Mouse (Mus musculus) hindbrain, embryonic 10.5 days (tissue): ENCODE results near the gene Hnrnph3. TPM values are rescaled to one million over a fixed set of nuclear protein-coding genes. Genes with fewer than 3 reads are reported as not detected.

ENCODE experiments used
- DNase-seq: peaks from one replicate; pipeline ENCODE4 v3.0.0-alpha.2; 2017; ENCODE audit warnings: low spot score
- H3K27ac ChIP-seq: fragments of 300-500 bp; sonication (generic); 2 replicates; pipeline ENCODE4 v1.5.1; 2016; ENCODE audit warnings: mild to moderate bottlenecking, moderate library complexity
- H3K27me3 ChIP-seq: fragments of 300-500 bp; sonication (generic); 2 replicates; pipeline ENCODE4 v1.6.1; 2016; ENCODE audit warnings: mild to moderate bottlenecking; ENCODE audit not compliant: poor library complexity, insufficient read depth, severe bottlenecking
- H3K36me3 ChIP-seq: fragments of 300-500 bp; sonication (generic); 2 replicates; pipeline ENCODE4 v1.6.1; 2016; ENCODE audit warnings: mild to moderate bottlenecking, moderate library complexity
- H3K4me1 ChIP-seq: fragments of 300-500 bp; sonication (generic); replicated peaks from 2 replicates; pipeline ENCODE4 v1.6.1; 2016; ENCODE audit warnings: mild to moderate bottlenecking
- H3K4me3 ChIP-seq: fragments of 300-500 bp; sonication (generic); 2 replicates; pipeline ENCODE4 v1.5.1; 2016; ENCODE audit warnings: mild to moderate bottlenecking, moderate library complexity
- H3K9me3 ChIP-seq: fragments of 300-500 bp; sonication (generic); 2 replicates; pipeline ENCODE4 v1.6.1; 2016; ENCODE audit warnings: mild to moderate bottlenecking, moderate library complexity
- WGBS: fragments of 180-500 bp; shearing (Covaris S2); methylation state at CpG from one replicate; pipeline ENCODE4 v1.1.7; 2016; 5-methylcytosine and 5-hydroxymethylcytosine counted together
- polyA plus RNA-seq: library from polyadenylated mRNA; unstranded; fragments of >200 nt; fragmentation: Nextera tagmentation; extraction: Ambion mirVana; gene quantifications from 2 replicates; pipeline ENCODE4 v1.2.1, GENCODE M21; 2016

Gene Hnrnph3
- polyA plus RNA-seq, 1 experiment from 2014 or later = 193 TPM

DNA sequence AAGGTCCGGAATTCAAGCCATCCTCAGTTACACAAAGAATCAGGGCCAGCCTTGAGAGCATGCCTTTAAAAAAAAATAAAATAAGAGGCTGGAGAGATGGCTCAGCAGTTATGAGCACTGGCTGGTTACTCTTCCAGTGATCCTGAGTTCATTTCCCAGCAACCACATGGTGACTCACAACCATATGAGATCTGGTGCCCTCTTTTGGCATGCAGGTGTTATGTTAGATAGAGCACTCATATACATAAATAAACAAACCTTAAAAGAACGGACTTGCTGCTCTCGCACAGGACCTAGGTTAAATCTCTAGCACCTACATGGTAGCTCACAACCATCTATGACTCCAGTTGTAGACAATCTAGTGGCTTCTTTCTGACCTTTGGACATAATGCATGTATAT lies 15.8 kb downstream of the Hnrnph3 start:
- DNase-seq = no peak
- no peaks in the 10 kb centered on the region for H3K4me1 ChIP-seq
- peaks cover 100% of the 10 kb centered on the region for H3K36me3 ChIP-seq
- no peaks in the 10 kb centered on the region for H3K9me3 ChIP-seq
- 83% methylated on average over 3 of the region's 3 CpGs for WGBS
- no peak overlapping the region for H3K4me3 ChIP-seq
- H3K27me3 ChIP-seq = no peaks in the 10 kb centered on the region
- no peak overlapping the region for H3K27ac ChIP-seq

DNA sequence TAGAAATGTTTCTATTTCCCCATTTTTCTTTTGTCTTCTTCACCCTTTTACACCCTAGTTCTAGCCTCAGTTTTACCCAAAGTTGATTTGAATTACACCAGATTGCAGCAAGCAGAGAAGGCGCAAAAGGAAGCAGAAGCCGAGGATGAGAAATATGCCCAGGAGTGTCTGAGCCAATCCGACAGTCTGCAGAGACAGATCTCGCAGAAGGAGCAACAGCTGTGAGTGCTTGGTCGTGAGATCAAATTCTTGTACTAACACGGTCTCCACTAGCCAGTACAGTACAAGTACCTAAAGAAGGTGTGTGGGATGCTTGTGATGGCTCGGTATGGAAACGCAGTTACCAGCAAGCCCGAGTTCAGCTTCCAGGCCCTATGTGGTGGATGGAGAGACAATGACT lies 19.5 kb downstream of the Hnrnph3 start:
- peaks cover 100% of the 10 kb centered on the region for H3K36me3 ChIP-seq

DNA sequence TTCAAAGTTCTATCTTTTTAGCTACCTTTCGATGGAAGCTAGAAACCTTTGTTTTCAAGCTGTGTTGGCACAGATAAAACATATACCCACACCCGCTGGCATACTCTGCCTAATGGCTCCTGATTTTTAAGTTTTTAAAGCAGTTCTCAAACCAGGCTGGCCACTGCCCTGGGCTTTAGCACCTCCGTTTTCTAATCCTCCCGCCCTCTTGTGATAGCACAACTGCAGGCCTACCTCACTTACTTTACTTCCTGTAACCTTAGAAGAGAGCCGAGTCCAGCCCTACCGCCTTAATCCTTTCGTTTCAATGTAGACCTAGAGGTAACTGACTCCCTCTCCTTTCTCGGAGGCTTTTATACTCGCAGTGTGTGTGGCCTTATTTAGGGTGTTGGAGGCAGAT lies 20.8 kb downstream of the Hnrnph3 start:
- H3K9me3 ChIP-seq = no peaks in the 10 kb centered on the region
- peaks cover 100% of the 10 kb centered on the region for H3K36me3 ChIP-seq
- H3K27ac ChIP-seq = no peak overlapping the region
- DNase-seq = no peak
- H3K4me3 ChIP-seq = no peak overlapping the region
- 82% methylated on average over 9 of the region's 9 CpGs for WGBS
- H3K27me3 ChIP-seq = no peaks in the 10 kb centered on the region
- H3K4me1 ChIP-seq = no peaks in the 10 kb centered on the region

More for the DNA sequence above, 19.5 kb downstream of the Hnrnph3 start:
- Histone ChIP-seq H3K4me3 (no peak overlapping the region), H3K27ac (no peak overlapping the region), H3K27me3 (no peaks in the 10 kb centered on the region), H3K9me3 (no peaks in the 10 kb centered on the region), H3K4me1 (no peaks in the 10 kb centered on the region)
- no peak for DNase-seq
- 92% methylated on average over 9 of the region's 9 CpGs for WGBS

- Histone ChIP-seq H3K27me3 (no peaks in the 10 kb centered on the region), H3K4me1 (no peaks in the 10 kb centered on the region), H3K9me3 (no peaks in the 10 kb centered on the region), H3K27ac (no peak overlapping the region), H3K4me3 (no peak overlapping the region), H3K36me3 (peaks cover 98% of the 10 kb centered on the region)
- DNase-seq = no peak
- 62% methylated on average over 9 of the region's 9 CpGs for WGBS
Observed at GRCm38 (mm10) chr10:63000584-63000983, 23.4 kb downstream of the Hnrnph3 start.

DNA sequence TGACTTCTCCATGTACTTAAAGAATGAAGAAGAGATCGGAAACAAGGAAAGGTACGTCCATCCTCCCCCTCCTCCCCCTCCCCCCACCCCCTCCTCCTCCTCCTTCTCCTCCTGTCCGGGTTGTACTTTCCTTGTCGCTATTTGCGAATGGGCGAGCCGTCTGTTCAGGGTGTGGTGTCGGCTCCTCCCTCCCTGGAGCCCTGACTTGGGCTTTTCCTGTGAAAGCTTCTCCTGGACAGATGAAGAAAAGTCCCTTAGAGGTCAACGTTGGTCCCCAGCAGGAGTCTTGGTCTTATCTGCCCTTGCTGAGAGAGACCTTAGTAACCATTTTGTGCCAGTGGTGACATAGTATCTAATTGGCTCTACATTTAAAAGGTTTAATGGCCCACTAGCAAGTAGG lies 30.0 kb downstream of the Hnrnph3 start:
- no peak for DNase-seq
- Histone ChIP-seq H3K4me3 (no peak overlapping the region), H3K27ac (no peak overlapping the region), H3K4me1 (no peaks in the 10 kb centered on the region; the same call in 1 of the 2 replicates), H3K9me3 (no peaks in the 10 kb centered on the region), H3K27me3 (no peaks in the 10 kb centered on the region), H3K36me3 (peaks cover 98% of the 10 kb centered on the region)
- 85% methylated on average over 9 of the region's 9 CpGs for WGBS

- H3K27ac ChIP-seq = no peak overlapping the region
- no peaks in the 10 kb centered on the region for H3K9me3 ChIP-seq
- peaks cover 98% of the 10 kb centered on the region for H3K36me3 ChIP-seq
- 92% methylated on average over 15 of the region's 15 CpGs for WGBS
- no peaks in the 10 kb centered on the region for H3K27me3 ChIP-seq
- H3K4me3 ChIP-seq = no peak overlapping the region
- H3K4me1 ChIP-seq = no peaks in the 10 kb centered on the region; the same call in 1 of the 2 replicates
- no peak for DNase-seq
Observed at GRCm38 (mm10) chr10:62990636-62991035, 33.4 kb downstream of the Hnrnph3 start.

DNA sequence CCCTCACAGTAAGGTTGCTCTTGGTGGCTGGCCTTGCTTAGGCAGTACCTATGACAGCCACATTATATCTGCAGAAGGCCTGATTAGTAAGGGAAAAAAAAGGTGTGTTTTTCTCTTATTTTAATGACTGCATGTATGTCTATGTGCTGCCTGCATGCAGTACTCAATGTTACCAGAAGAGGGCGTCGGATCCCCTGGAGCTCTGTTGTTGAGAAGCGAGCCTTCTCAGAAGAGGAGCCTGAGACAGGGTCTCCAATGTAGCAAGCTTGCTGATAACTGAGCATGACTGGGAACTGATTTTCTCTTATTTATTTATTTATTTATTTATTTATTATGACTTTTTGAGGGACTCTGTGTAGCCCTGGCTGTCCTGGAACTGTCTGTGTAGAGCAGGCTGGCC lies 36.7 kb downstream of the Hnrnph3 start:
- peaks cover 98% of the 10 kb centered on the region for H3K36me3 ChIP-seq
- DNase-seq = peak; percentile 57
- H3K4me3 ChIP-seq = no peak overlapping the region
- no peak overlapping the region for H3K27ac ChIP-seq
- no peaks in the 10 kb centered on the region; the same call in 1 of the 2 replicates for H3K4me1 ChIP-seq
- H3K9me3 ChIP-seq = no peaks in the 10 kb centered on the region
- no peaks in the 10 kb centered on the region for H3K27me3 ChIP-seq
- WGBS = 28% methylated on average over 3 of the region's 3 CpGs

- DNase-seq = no peak
- Histone ChIP-seq H3K4me3 (no peak overlapping the region), H3K27me3 (no peaks in the 10 kb centered on the region), H3K27ac (no peak overlapping the region), H3K9me3 (no peaks in the 10 kb centered on the region), H3K4me1 (peaks cover 9% of the 10 kb centered on the region), H3K36me3 (peaks cover 73% of the 10 kb centered on the region)
- 95% methylated on average over 6 of the region's 6 CpGs for WGBS
Observed at GRCm38 (mm10) chr10:62984495-62984894, 39.5 kb downstream of the Hnrnph3 start.

- 97% methylated on average over 11 of the region's 11 CpGs for WGBS
- H3K36me3 ChIP-seq = peaks cover 69% of the 10 kb centered on the region
Observed at GRCm38 (mm10) chr10:62984072-62984471, 39.9 kb downstream of the Hnrnph3 start.

GRCm38 (mm10) chr10:62980039-62980954 lies 43.7 kb downstream of the Hnrnph3 start, which contains the start of gene Rufy2:
TSS of gene Rufy2 (plus strand) at chr10:62980223.
- under 1% methylated on average over 77 of the region's 77 CpGs for WGBS
- H3K4me3 ChIP-seq = peak within 1 kb of the TSS; percentile 84
- no peaks in the 10 kb centered on the region for H3K27me3 ChIP-seq
- peak; percentile 89 for DNase-seq
- peaks cover 10% of the 10 kb centered on the region for H3K4me1 ChIP-seq
- peaks cover 41% of the 10 kb centered on the region for H3K36me3 ChIP-seq
- no peaks in the 10 kb centered on the region for H3K9me3 ChIP-seq
- peak within 1 kb of the TSS; percentile 95 for H3K27ac ChIP-seq

More at GRCm38 (mm10) chr10:62984072-62984471, 39.9 kb downstream of the Hnrnph3 start:
- Histone ChIP-seq H3K4me3 (no peak overlapping the region), H3K27ac (no peak overlapping the region), H3K9me3 (no peaks in the 10 kb centered on the region), H3K4me1 (peaks cover 10% of the 10 kb centered on the region), H3K27me3 (no peaks in the 10 kb centered on the region)
- no peak for DNase-seq

DNA sequence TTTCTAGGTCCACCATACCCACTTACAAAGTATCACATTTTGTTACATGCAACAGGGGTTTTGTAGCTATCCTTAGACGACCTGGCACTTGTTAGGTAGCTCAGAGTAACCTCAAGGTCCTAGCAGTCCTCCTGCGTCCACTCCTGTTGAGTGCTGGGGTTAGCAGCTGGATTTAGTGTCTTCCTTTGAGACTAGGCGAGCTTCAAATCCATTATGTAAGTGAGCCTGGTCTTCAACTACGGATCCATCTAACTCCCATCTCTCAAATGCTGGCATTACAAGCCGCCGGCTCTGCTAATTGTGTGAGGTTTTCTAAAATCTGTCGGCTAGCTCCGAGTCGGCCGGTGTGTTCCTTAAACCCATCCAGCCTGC lies 44.4 kb downstream of the Hnrnph3 start:
- peak overlapping the region; percentile 95 for H3K27ac ChIP-seq

GRCm38 (mm10) chr10:62971821-62972220 lies 52.2 kb downstream of the Hnrnph3 start:
- H3K27ac ChIP-seq = no peak overlapping the region
- 63% methylated on average over 16 of the region's 16 CpGs for WGBS
- no peak overlapping the region for H3K4me3 ChIP-seq
- no peaks in the 10 kb centered on the region for H3K27me3 ChIP-seq
- DNase-seq = peak; percentile 20
- H3K9me3 ChIP-seq = no peaks in the 10 kb centered on the region
- peaks cover 78% of the 10 kb centered on the region for H3K36me3 ChIP-seq
- H3K4me1 ChIP-seq = 0 out of 2 replicates have a peak, but pooled peaks cover 3% of the 10 kb centered on the region

More for the DNA sequence above, 44.4 kb downstream of the Hnrnph3 start:
- Histone ChIP-seq H3K9me3 (no peaks in the 10 kb centered on the region), H3K4me3 (peak overlapping the region; percentile 84), H3K27me3 (no peaks in the 10 kb centered on the region), H3K4me1 (peaks cover 10% of the 10 kb centered on the region), H3K36me3 (peaks cover 38% of the 10 kb centered on the region)
- DNase-seq = no peak
- 8% methylated on average over 10 of the region's 10 CpGs for WGBS

- peaks cover 97% of the 10 kb centered on the region for H3K36me3 ChIP-seq
- no peak overlapping the region for H3K27ac ChIP-seq
- no peak for DNase-seq
- H3K4me1 ChIP-seq = 0 out of 2 replicates have a peak, but pooled peaks cover 1% of the 10 kb centered on the region
- 93% methylated on average over 15 of the region's 15 CpGs for WGBS
- no peak overlapping the region for H3K4me3 ChIP-seq
- no peaks in the 10 kb centered on the region for H3K27me3 ChIP-seq
- no peaks in the 10 kb centered on the region for H3K9me3 ChIP-seq
Observed at GRCm38 (mm10) chr10:62966291-62966690, 57.7 kb downstream of the Hnrnph3 start.
